Mouse (Mus musculus): Measurements from ENCODE around the gene Ptdss2. TPM values are rescaled to one million over a fixed set of nuclear protein-coding genes. Genes with fewer than 3 reads are reported as not detected.

The Ptdss2 gene
- total RNA-seq (2023) = 8.0 to 9.8 TPM (median 9.4 TPM) in 4 replicates

DNA sequence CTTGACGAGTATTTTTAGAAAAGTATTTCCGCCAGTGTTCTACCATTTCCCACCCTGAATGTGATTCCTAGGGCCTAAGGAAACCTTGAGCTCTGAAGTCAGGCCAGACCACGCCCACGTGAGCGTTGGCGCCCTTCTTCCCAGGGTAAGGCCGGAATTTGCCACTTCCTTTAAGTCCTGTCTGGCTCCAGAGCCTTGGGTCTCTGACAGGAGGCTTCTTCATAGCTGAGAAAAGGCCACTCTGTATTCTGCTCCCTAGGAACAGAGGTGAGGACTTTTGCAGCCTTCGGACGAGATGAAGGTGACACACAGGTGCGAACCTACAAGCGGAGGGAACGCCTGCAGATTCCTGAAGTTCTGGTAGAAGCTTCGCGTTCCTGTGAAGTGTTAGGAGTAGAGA, at the start of gene Ptdss2:
Ptdss2 (plus strand) TSS at position 138 of the 400 bp plus-strand sequence.

DNA sequence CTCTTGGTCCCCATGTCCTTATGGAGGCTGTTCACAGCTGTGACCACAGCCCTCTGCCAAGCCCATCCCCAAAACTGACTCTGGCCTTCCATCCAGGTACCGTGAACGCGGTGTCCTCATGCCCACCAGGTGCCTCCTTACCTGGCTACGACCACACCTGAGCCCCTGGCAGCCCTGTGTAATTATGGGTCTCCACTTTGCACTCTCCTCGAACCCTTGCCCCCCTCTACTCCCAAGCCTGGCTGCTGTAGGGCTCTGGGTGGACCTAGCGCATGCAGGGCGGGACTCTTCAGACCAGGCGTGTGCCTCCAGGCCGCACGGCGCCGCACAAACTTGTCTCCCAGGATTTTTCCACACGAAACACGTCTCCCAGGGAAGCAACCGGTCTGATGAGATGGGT, 44.3 kb upstream of the Ptdss2 start, which contains the start of gene Pkp3:
Pkp3 (plus strand) TSS at position 378 of the 400 bp plus-strand sequence.

DNA sequence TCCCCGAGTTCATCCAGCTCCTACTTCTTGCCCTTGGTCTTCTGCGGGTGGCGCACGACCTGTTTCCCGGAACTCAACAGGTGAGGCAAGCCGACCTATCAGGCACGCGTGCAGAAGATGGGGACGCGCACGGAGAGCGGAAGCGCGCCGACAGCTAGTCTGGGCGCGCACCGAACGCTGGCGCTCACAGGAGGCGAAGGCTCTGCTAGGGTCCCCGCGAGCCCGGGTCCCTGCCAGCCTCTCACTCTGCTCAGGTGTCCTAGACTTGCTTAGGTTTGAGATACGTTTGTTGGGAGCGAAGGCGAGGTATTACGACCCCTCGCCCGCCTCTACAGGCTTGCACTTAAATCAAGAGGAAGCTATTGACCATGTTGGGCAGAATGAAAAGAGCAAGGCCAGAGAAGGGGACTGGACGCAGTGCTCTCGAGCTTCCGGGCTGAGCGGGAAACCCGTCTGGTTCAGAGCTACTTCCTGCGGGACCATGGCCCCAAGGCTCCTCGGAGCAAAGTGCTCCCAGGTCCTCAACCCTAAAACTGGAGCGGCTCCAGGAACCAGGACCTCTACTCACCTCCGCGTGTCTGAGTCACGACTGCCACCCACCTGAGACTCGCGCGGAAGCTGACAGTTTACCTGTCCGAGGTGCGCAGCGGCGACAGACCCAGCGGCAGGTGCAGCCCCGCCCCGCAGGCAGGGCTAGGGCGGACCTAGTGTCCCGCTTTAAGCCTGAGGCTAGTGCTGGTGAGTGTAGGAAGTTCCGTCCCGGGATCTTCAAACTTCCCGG, 22.1 kb upstream of the Ptdss2 start, which contains the start of gene Sigirr:
Sigirr (minus strand) TSS at position 662 of the 781 bp plus-strand sequence.

DNA sequence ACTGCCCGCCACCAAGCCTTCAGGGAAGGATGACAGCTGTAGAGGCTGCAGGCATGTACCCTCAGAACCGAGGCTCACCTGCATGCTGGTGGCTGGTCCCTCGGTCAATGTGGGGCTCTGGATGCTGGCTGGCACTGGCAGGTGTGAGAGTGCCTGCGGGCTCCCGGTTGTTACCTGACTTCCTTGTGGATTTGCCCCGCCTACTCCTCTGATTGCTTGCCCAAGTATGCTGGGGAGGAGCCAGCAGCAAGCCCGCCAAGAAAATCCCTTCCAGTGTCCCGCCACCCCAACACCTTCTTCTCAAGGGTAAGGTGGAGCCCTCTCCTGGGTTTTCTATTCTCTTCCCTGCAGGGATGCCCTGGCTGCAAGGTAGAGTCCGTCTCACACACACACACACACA, 4.5 kb upstream of the Ptdss2 start, which contains the start of gene Ano9:
Ano9 (minus strand) TSS at position 171 of the 400 bp plus-strand sequence.

DNA sequence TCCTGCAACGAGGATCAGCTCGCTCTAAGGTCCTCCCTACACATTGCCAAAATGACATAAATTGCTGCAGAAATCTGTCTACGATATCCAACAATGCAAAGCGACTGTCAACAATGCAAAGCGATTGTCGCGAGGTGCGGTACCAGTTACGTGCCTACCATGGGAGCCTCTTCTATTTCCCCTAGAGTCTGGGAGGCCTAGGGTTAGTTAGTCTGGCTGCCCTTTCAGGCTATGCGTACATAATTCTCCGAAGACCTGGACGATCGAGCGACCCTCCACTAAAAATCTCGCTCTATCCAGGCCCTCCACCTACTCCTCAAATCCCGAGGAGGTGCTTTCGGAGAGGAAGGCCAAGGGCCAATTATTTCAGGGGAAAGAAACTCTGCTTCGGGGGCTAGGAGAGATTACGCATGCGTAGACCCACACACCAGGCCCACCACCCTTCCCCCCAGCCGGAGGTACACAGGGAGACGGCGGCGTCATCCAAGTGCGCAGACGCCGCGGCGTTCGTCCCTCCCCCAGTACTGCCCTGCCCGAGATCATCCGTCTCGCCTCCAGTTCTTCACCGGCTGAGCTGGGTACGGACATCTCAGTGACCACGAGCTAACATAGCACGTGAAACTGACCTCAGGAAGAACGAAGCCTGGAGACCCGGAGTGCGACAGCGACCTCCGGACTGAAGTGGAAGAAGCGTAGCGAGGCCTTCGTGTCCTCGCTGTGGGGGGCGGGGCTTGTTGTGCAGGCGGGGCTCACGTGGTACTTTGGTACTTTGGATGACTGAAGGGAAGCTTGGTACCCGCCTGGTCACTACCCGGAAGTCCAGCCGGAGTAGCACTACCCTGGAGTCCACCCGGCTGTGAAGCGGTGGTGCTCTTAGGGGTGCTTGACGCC, 50.2 kb downstream of the Ptdss2 start, which contains the start of gene Rnh1:
Rnh1 (minus strand) TSS at position 742 of the 891 bp plus-strand sequence.

DNA sequence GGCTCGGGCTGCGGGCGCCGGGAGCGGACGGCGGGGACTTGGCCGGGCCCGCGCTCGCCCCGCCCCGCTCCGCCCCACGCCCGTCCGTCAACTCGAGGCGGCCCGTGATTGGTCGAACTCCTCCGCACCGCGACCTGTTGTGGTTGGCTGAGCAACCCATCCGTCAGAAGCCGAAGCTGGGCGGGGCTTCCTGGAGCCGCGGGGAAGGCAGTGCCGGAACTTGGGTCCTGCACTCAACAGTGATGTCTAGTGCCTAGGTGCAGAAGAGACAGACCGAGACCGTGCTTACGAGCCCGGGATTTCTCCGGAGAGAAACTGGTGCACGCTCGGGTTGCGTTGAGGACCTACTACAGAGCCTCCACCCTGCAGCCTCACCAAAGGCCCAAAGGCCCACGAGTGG, 71.8 kb downstream of the Ptdss2 start, which contains the start of the genes Hras and Lrrc56:
Hras (minus strand) TSS at position 58 of the 400 bp plus-strand sequence.
Lrrc56 (plus strand) TSS at position 210 of the 400 bp plus-strand sequence.

Other genes starting within 250 kb of the Ptdss2 start
- gene Psmd13, start 240.4 kb upstream of the Ptdss2 start, total RNA-seq (2023) = 76.1 to 84.1 TPM (median 77.2 TPM) in 4 replicates
- gene Sirt3, start 240.1 kb upstream of the Ptdss2 start, total RNA-seq (2023) = 7.3 to 10.8 TPM (median 8.6 TPM) in 4 replicates
- gene Cox8b, start 221.9 kb upstream of the Ptdss2 start, total RNA-seq (2023) = not detected in 4 replicates
- not detected in 4 replicates for gene Nlrp6, start 201.5 kb upstream of the Ptdss2 start, total RNA-seq (2023)
- gene Pgghg, start 181.0 kb upstream of the Ptdss2 start, total RNA-seq (2023) = 15.9 to 23.8 TPM (median 18.4 TPM) in 4 replicates
- not detected in 4 replicates for gene Ifitm5, start 172.1 kb upstream of the Ptdss2 start, total RNA-seq (2023)
- gene Gm45717, start 166.4 kb upstream of the Ptdss2 start, total RNA-seq (2023) = not detected in 4 replicates
- gene Ifitm2, start 166.4 kb upstream of the Ptdss2 start, total RNA-seq (2023) = 10.4 to 16.2 TPM (median 12.9 TPM) in 4 replicates
- gene Ifitm1, start 155.2 kb upstream of the Ptdss2 start, total RNA-seq (2023) = 1.2 TPM in 1 of 4 replicates, not detected in the others
- 3.2 to 7.5 TPM (median 4.5 TPM) in 4 replicates for gene Ifitm3, start 111.6 kb upstream of the Ptdss2 start, total RNA-seq (2023)
- 1.6 to 1.9 TPM in 2 of 4 replicates, not detected in the others for gene Ifitm6, start 104.5 kb upstream of the Ptdss2 start, total RNA-seq (2023)
- not detected in 4 replicates for gene Gm17387, start 93.3 kb upstream of the Ptdss2 start, total RNA-seq (2023)
- not detected in 4 replicates for gene B4galnt4, start 61.3 kb upstream of the Ptdss2 start, total RNA-seq (2023)
- 21.8 to 29.7 TPM (median 25.9 TPM) in 4 replicates for gene Pkp3, start 44.2 kb upstream of the Ptdss2 start, total RNA-seq (2023)
- gene Sigirr, start 21.8 kb upstream of the Ptdss2 start, total RNA-seq (2023) = 32.1 to 49.7 TPM (median 39.6 TPM) in 4 replicates
- gene Ano9, start 4.6 kb upstream of the Ptdss2 start, total RNA-seq (2023) = not detected in 4 replicates
- 61.9 to 82.6 TPM (median 69.3 TPM) in 4 replicates for gene Rnh1, start 50.5 kb downstream of the Ptdss2 start, total RNA-seq (2023)
- gene Hras, start 71.6 kb downstream of the Ptdss2 start, total RNA-seq (2023) = 23.0 to 30.6 TPM (median 27.5 TPM) in 4 replicates
- gene Lrrc56, start 71.8 kb downstream of the Ptdss2 start, total RNA-seq (2023) = 6.4 to 9.6 TPM (median 7.2 TPM) in 4 replicates
- 3.9 to 5.0 TPM (median 4.8 TPM) in 4 replicates for gene Lmntd2, start 91.7 kb downstream of the Ptdss2 start, total RNA-seq (2023)
- gene Rassf7, start 93.5 kb downstream of the Ptdss2 start, total RNA-seq (2023) = 8.9 to 16.1 TPM (median 13.3 TPM) in 4 replicates
- 147 to 159 TPM (median 152 TPM) in 4 replicates for gene Phrf1, start 106.4 kb downstream of the Ptdss2 start, total RNA-seq (2023)
- gene Irf7, start 144.1 kb downstream of the Ptdss2 start, total RNA-seq (2023) = 33.8 to 42.4 TPM (median 37.0 TPM) in 4 replicates
- gene Cdhr5, start 154.4 kb downstream of the Ptdss2 start, total RNA-seq (2023) = not detected in 4 replicates
- not detected in 4 replicates for gene Sct, start 156.8 kb downstream of the Ptdss2 start, total RNA-seq (2023)
- not detected in 4 replicates for gene Drd4, start 169.6 kb downstream of the Ptdss2 start, total RNA-seq (2023)
- 33.5 to 54.6 TPM (median 42.7 TPM) in 4 replicates for gene Deaf1, start 205.3 kb downstream of the Ptdss2 start, total RNA-seq (2023)
- 15.2 to 22.8 TPM (median 16.4 TPM) in 4 replicates for gene Tmem80, start 205.4 kb downstream of the Ptdss2 start, total RNA-seq (2023)
- gene Eps8l2, start 216.5 kb downstream of the Ptdss2 start, total RNA-seq (2023) = 1.0 to 1.3 TPM in 2 of 4 replicates, not detected in the others

Data from B cell, adult 62 days (primary cell).